ENCODE assay signal across 8 mouse cellular contexts in genomic region chrX:36989234-36989751, GRCm38 (mm10). TPM values are rescaled to one million over a fixed set of nuclear protein-coding genes. Genes with fewer than 3 reads are reported as not detected.
DNase-seq lines count a peak whose midpoint lies in the region; ATAC-seq and TF ChIP-seq lines count a peak whose summit lies in the region.

No protein-coding gene starts in this region.

- H3K4me3 ChIP-seq in forebrain, postnatal 0 days (ENCODE audit: low read depth, low read length): peak overlapping the region; percentile 50

- no peaks in the 10 kb centered on the region for H3K36me3 ChIP-seq in forebrain, postnatal 0 days (ENCODE audit: insufficient read depth)

- peak; percentile 91 for ATAC-seq in forebrain, postnatal 0 days
- peak; percentile 95 to 96 for ATAC-seq in hematopoietic stem cell, adult 5-6 weeks (replicated peaks in 1 of 2; ENCODE audit: insufficient read depth in 1 of 2, low FRiP score in 2 of 2, low TSS enrichment in 1 of 2, low read depth in 1 of 2, poor library complexity in 2 of 2, severe bottlenecking in 2 of 2)

- WGBS in forebrain, postnatal 0 days: 19% methylated on average over 27 of the region's 29 CpGs

- DNase-seq in MN1 (ENCODE audit: low spot score): peak; percentile 70
- peak; percentile 54 for DNase-seq in cerebellum, adult 11 months
- DNase-seq in forebrain, postnatal 0 days: peak; percentile 77
- DNase-seq in layer of hippocampus, postnatal 10 days (ENCODE audit: low spot score in 2 of 2): peak; percentile 46 to 68
- DNase-seq in lung, postnatal 25 days (ENCODE audit: low spot score): peak; percentile 70
- peak; percentile 71 for DNase-seq in ovary, postnatal 36 days (ENCODE audit: low spot score)
- DNase-seq in thymus, postnatal 36 days: peak; percentile 82 to 89

- H3K9ac ChIP-seq in forebrain, postnatal 0 days: peak overlapping the region; percentile 69

- no peaks in the 10 kb centered on the region for H3K4me1 ChIP-seq in forebrain, postnatal 0 days (ENCODE audit: insufficient read depth)

- no peaks in the 10 kb centered on the region for H3K27me3 ChIP-seq in forebrain, postnatal 0 days (ENCODE audit: insufficient read depth, low read length)

- no peaks in the 10 kb centered on the region for H3K9me3 ChIP-seq in forebrain, postnatal 0 days (ENCODE audit: low read length)

- peak overlapping the region; percentile 53 for H3K4me2 ChIP-seq in forebrain, postnatal 0 days (ENCODE audit: low read depth)

- peak overlapping the region; percentile 78 for H3K27ac ChIP-seq in forebrain, postnatal 0 days (ENCODE audit: low read depth, low read length)

- 0 out of 2 replicates have a peak, but pooled peaks have one; percentile 16 for TF ChIP-seq CTCF in forebrain, postnatal 0 days (IDR thresholded peaks at IDR 0.05; ENCODE audit: low read depth)

RNA-seq across cellular contexts. Expression of gene Sept6, which starts 2.3 kb away (rescaled TPM):
- total RNA-seq in forebrain, postnatal 0 days (2014; rRNA removed): 98.6 and 101 TPM in 2 replicates
- polyA plus RNA-seq in forebrain, postnatal 0 days (2015; fragmentation: Nextera tagmentation; extraction: Ambion mirVana): 59.1 and 60.8 TPM in 2 replicates
- 120 and 122 TPM in 2 replicates for total RNA-seq in hematopoietic stem cell, adult 5-6 weeks (2017)
- total RNA-seq in layer of hippocampus, postnatal 10 days (2021): 10 to 100 TPM; 62.0 to 64.6 TPM

RNA-seq across cellular contexts. Expression of gene Sowahd, which starts 59.4 kb away (rescaled TPM):
- not detected in 2 replicates for total RNA-seq in forebrain, postnatal 0 days (2014; rRNA removed)
- 0.12 TPM in 1 of 2 replicates, not detected in the other for polyA plus RNA-seq in forebrain, postnatal 0 days (2015; fragmentation: Nextera tagmentation; extraction: Ambion mirVana)
- not detected in 2 replicates for total RNA-seq in hematopoietic stem cell, adult 5-6 weeks (2017)
- total RNA-seq in layer of hippocampus, postnatal 10 days (2021): not detected

Comparison
In these comparisons a context has a peak if more than half of its experiments do, and no peak if none do; other contexts are left out.
1. Peak in every context shown above with its lines: DNase-seq, ATAC-seq, H3K4me3 ChIP-seq and H3K27ac ChIP-seq.